Mouse (Mus musculus) G1E-ER4 (cell line): ENCODE data around the gene Apba2. TPM values are rescaled to one million over a fixed set of nuclear protein-coding genes. Genes with fewer than 3 reads are reported as not detected.

Source experiments
- GATA1 ChIP-seq: IDR thresholded peaks from one replicate; pipeline ENCODE4 v1.8.0; 2012; ENCODE audit warnings: low read length, inconsistent platforms
- polyA plus RNA-seq: library from polyadenylated mRNA; stranded (reverse); fragments of >175 nt; gene quantifications from 2 replicates; pipeline ENCODE4 v1.2.3, GENCODE M21; 2012

Apba2 gene
- polyA plus RNA-seq, 1 experiment: not detected

DNA sequence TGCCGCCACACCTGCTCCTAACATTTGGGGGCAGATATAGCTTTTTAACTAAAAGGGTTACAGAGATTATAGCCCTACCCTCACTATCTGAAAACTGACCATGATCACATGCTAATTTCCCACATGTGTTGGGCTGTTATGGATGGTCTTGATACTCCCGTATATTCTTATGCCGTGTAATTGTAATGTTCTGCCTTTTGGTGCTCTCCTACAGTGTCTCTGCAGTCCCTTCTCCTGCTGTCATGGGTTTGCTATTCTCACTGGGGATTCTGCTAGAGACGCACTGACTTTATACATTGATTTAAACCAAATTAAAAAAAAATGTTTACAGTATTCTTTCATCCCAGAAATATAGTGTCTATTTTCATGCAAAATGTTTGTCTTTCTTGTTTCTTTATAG lies 157.4 kb downstream of the Apba2 start:
- TF ChIP-seq GATA1: no peak

DNA sequence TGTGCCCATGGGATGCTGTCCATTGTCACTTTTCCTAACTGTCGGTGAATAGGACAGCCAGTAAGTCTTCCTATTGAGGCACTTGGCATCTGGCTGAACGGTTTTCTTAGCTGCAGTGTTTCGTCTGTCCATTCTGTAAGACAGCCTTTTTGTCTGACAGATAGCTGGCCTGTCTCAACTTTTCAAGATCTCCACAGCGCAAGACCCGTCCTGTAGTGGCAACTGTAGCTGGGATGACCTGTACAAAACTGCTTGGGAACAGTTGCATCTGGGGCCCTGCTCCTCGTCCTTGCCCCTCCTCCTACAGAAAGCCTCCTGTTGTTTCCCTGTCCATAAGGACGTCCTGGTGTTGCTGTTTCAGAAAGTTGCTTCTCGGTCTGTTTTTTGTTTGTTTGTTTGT lies 157.8 kb downstream of the Apba2 start:
- TF ChIP-seq GATA1: no peak

DNA sequence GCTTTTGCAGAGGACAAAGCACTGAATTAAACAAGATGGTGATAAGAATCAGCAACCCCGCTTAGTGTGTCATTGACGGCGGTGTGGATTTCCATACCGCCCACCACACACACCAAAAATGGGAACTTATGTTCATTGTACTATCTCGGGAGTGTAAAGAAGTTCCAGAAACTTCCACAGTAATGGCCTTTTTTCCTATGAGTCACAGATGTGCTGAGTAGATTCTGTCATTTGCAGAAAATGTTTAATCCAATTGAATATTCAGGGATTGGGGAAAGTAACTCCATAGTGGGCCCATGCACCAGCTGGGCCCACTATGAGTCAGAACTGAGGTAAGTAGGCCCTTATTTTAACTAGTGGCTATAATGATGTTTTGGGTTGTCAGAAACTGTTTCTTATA lies 161.0 kb downstream of the Apba2 start:
- no peak for TF ChIP-seq GATA1

DNA sequence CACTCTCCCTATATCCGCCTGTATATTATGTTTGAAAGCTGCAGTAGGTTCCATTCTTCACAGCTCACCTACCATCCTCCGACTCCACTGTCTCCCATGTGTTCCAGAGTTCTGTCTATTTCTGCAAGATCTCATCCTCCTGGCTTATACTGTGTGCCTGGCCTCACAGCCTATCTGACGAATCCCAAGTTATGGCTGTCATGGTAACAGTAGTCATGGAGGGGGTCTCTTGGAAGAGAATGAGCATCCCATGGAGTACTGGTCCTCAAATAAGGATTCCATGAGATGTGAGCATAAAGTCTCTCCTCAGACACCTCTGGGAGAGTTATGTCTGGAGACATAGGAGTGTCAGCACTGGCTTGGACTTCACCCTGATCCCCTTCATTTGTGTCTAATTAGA lies 162.1 kb downstream of the Apba2 start:
- TF ChIP-seq GATA1: no peak

DNA sequence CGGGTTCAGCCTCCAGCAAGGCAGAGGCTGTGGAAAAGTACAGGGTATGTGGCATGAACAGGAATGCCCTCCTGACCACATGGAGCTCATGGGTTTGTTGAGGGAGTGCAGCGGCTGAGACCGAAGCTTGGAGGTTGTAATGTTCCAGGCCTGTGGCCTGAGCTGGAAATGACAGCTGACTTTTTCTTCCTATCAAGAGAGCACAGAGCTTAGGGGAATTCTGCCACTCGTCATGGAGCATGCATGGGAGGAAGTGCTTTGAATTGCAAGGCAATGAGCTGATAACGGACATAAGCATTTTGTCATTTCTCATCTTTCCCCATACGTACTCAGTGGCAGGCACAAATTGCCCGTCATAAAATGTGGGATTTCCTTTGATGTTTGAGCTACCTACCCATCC lies 163.6 kb downstream of the Apba2 start:
- TF ChIP-seq GATA1: no peak

DNA sequence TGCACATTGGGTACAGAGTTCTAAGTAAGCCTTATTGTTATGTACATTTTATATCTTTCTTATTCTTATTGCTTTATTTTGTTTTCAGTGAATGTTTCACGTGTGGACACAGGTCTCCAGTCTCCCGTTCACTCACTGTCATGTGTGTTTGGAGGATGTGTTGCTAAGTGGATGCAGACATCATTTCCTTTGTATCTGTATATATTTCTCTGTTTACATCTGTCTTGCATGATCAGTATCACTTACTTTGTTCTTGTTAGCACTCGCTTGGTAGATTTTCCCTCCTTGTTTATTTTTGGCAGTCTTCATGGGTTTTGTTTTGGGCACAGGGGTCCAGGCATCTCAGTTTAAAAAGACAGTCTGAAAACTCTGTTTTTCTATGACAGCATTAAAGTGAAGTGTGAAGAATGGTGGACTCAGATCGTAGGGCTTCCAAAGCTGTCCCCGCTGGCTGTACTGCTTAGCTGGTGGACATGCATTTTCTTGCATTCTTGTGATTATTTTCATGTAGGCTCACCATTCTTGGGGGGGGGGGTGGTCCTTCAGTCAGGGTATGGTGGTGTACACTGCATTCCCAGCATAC lies 164.3 kb downstream of the Apba2 start:
- no peak for TF ChIP-seq GATA1

DNA sequence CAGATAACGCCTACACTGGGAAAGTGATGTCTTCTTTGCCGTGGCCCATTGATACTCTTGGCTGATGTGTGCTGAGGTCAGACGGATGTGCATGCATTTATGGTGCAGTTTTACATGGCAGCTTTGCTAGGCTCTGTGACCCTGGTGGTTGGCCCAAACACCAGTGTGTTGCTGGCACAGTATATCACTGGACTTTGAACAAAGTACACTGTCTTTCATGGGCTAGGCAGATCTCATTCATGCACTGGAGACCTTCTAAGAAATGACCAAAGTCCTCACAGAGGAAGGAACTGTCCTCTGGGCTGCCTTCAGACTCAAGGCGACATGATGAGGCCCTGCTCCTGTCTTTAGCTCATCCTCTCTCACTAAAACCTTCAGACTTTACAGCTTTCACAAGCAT lies 166.5 kb downstream of the Apba2 start:
- TF ChIP-seq GATA1: no peak

DNA sequence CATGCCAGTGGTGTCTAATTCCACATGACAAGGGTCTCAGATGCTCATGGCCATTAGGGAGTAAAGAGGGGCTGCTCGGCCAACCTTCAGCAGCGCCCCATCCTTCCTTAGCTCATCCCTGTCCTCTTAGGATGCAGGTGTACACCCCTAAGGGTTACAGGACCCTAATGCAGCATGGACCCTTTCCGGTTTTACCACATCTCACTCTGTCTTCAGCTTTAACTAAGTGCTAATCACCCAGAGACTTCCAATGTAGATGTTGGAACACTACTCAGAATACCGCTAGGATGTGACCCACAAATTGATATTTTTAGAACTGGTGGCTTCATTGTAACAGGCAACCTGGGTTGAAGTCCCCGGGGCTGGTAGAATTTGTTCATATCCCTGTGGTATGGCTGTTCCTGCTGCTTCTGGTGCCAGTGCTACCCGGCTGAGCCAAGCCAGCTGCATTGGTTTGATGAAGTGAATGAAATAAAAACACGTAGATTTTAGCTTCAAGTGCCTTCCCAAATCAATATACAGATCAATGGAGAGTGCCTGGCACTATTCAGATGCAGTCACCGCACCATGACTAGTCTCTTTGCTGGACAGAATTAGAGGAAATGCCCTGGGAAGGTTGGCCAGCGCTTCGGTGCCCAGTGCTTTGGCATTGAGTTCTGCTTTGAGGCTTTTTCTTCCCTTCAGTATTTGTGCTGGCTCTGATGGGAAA lies 178.4 kb downstream of the Apba2 start:
- TF ChIP-seq GATA1: no peak

DNA sequence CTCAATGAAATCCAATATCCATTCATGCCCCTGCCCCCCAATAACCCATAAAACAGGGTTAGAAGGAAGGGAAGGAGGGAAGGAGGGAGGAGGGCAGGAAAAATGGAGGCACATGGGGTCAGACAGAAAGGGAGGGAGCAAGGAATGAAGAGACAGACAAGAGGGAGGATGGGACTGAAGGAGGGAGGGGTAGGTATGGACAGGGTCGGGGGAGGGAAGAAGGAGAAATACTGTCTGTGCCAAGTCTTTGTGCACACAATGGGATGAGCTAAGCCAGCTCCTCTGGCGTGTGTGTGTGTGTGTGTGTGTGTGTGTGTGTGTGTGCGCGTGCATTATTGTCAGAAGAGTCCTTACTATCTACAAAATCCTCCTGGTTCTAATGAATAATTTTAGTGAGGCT lies 183.4 kb downstream of the Apba2 start:
- TF ChIP-seq GATA1: no peak

DNA sequence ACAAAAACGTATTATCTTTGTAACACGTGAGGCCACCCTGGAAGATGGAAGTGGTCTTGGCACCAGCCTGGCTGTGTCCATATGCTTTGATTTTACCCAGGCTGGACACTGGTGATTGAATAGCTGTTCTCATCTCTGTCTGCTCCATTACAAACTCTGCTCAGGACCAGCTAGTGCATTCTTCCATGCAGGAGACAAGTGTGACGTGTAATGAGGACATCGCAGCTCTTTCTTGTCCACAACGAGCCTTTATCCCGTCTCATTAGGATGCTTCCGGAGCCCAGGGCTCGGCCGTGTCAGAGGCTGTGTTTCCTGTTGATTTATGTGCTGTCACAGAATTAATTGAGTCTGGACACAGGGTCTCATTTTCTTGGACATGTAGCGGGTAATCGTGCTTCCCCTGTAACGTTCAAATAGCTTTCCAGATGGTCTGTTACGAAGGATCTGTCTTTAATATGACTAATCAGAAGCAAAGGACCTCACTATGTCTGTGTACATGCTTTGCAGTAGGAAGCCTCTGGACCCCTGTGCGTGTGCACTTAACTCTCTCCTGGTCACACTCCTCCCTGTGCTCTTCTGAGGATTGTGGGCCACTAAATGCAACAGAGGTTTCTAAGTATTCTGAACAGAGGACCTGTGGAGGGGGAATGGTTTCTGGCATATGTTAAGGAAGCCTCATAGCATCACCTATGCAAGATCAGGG lies 186.8 kb downstream of the Apba2 start:
- no peak for TF ChIP-seq GATA1

DNA sequence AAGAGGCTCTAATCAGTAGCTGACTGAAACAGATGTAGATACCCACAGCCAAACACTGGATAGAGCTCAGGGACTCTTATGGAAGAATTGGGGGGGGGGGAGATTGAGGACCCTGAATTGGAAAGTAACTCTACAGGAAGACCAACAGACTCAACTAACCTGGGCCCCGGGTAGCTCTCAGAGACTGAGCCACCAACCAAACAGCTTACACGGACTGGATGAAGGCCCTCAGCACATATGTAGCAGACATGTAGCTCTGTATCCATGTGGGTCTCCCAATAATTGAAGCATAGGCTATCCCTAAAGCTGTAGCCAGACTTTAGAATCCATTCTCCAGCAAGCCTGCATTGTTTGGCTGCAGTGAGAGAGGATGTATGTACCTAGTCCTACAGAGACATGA lies 190.3 kb downstream of the Apba2 start:
- TF ChIP-seq GATA1: no peak

DNA sequence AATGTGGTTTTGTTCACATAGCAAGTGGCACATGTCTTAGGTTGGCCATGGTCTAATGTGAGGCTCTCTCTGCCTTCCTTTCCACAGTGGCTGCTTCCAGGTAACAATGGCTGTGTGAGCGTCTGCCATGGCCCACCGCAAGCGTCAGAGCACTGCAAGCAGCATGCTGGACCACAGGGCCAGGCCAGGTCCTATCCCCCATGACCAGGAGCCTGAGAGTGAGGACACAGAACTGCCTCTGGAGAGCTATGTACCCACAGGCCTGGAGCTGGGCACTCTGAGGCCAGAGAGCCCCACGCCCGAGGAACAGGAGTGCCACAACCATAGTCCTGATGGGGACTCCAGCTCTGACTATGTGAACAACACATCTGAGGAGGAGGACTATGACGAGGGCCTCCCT lies 193.4 kb downstream of the Apba2 start:
- no peak for TF ChIP-seq GATA1

DNA sequence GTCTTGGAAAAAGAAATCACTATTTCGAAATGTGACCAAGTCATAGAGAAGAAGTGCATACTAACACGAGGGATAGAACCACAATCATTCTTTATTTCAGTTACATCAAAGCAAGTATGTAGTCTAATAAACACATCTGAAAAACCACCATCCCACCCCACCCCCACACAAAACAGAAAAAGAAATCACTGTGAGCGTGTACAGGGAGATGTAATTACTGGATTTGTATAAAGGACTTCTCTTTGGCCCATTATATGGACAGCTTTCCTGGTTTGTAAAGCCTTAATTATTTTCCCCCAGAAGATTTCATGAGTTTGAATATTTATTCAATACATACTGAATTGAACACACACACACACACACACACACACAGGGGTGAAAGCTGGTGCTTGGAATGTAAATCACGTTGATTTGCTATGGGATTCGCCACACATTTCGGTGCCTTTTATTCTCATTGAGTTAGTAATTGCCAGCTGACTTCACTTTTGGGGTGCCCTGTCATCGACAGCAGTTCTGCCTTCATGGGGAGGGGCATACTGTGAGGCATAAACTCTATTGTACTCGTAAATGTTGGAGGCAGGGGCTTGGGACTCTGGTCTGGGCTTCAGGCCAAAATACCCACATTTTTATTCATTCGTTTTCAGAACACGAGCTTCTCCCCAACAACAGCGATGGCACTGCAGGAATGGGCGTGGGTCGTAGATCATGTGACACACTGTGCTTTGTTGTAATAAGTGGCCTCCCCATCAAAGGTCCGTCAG lies 195.2 kb downstream of the Apba2 start:
- no peak for TF ChIP-seq GATA1

DNA sequence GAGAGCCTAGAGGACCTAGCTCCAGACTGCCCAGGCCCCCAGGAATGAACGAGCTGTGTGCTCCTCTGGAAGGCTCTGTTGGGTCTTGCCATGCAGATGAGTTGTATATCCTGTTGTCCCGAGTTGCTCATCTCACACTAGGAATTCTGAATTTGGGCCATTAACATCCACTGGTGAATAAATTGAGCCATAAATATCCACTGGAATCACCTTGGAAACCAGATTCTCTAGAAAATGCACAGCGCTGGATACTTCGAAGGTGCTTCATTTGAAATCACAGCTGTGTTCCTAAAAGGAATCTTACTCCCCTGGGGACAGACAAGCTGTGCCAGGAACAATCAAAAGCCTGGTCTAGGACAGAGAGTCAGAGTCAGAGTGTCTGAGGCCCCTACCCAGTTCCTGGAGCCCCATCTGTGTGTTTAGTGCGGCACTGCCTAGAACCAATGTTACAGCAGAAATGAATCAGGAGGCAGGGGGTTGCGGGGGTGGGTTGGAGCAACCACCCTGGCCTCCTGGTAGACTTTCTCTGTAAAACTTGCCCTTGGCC lies 196.4 kb downstream of the Apba2 start:
- TF ChIP-seq GATA1: no peak

DNA sequence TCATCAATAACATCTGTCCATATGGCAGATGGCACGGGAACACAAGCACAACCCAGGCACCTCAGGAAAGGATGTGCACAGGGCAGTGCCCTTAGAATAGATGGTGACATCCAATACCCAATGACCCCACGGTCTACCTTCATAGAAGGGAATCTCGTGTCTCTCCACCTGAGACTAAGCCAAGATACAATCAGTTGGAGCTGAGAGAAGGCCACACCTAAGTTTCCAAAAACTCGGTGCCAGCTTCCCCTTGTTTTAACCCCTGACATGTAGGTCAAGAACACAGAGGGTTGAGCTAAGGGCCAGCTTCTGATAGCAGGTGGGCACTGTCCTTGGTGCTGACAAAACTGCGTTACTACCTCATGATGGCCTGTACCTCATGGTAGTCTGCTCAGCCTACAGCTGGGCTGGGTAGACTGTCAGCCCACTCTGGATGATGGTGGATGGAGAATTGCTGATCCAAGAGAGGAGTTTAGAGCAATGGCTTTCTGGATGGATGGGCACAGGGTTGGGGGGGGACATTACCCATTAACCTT lies 202.6 kb downstream of the Apba2 start:
- TF ChIP-seq GATA1: no peak

DNA sequence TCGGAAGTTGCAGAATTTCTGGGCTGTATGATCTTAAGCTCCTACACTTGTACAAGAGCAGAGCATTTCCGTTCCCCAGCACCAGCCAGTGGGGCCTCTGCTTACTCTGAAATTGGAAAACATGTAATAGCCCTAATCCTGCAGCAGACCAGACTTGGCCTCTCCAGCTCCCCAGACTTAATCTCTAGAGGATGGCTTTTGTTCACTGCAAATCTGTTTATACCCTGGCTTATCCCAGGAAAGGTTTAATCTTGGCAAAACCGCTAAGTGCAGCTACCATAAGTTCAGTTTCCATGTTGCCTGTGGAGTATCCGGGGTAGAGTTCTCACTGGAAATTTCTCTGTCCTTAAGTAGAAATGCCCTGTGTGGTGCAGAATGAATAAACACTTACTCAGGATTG lies 206.7 kb downstream of the Apba2 start:
- TF ChIP-seq GATA1: no peak
